ENCODE assay signal across 26 mouse cellular contexts in the genomic region with DNA sequence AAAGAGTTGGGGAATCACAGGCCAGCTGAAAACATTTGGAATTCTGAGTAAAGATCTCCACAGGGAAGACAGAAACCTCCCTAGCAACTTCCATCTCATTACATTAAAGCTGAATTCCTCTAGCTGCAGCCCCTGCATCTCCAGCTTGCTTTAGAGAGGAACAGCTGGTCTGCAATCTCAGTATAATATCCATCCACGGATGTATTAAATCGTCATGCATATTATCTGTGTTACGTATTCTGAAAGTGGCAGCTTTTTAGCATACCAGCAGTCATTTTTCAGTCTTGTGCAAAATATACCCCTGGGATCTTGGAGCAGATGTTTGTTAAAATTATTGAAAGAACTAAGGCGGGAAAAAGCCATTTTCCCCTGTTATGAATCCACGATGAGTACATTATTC.
DNase-seq lines count a peak whose midpoint lies in the region; ATAC-seq and TF ChIP-seq lines count a peak whose summit lies in the region.
"Had no signal": no experiment of that assay in that cellular context is flagged by ENCODE, and none has a peak within 500 bp of the region (broad histone marks: within the 10 kb centered on the region; RNA-seq: fewer than 3 reads in every experiment).

No protein-coding gene starts in this region.

- no peaks in the 10 kb centered on the region for H3K27me3 ChIP-seq in midbrain, embryonic 11.5 days (ENCODE audit: control insufficient read depth, insufficient read depth, low read length)
- no peaks in the 10 kb centered on the region for H3K27me3 ChIP-seq in midbrain, embryonic 13.5 days
- no peaks in the 10 kb centered on the region for H3K27me3 ChIP-seq in midbrain, postnatal 0 days (ENCODE audit: insufficient read depth, low read length)
- no peaks in the 10 kb centered on the region for H3K27me3 ChIP-seq in neural tube, embryonic 15.5 days (replicated peaks)
- H3K27me3 ChIP-seq: heart, embryonic 12.5 days; hindbrain, embryonic 15.5 days; intestine, embryonic 15.5 days; liver, embryonic 15.5 days; lung, embryonic 15.5 days; midbrain, embryonic 12.5 days; stomach, embryonic 15.5 days had no signal

- ATAC-seq in frontal cortex, adult (ENCODE audit: low TSS enrichment) = peak; percentile 38; the same call in 1 of the 2 replicates
- ATAC-seq in midbrain, embryonic 11.5 days (ENCODE audit: low FRiP score) = no peak
- no peak for ATAC-seq in midbrain, embryonic 13.5 days
- ATAC-seq in midbrain, postnatal 0 days (ENCODE audit: low FRiP score) = no peak
- peak; percentile 47; the same call in 1 of the 2 replicates for ATAC-seq in neural tube, embryonic 15.5 days (ENCODE audit: low FRiP score)
- ATAC-seq: activated CD4-positive, CD25-positive, alpha-beta regulatory T cell, adult 4 months; intestine, embryonic 15.5 days had no signal

- 77% methylated on average over 5 of the region's 5 CpGs for WGBS in midbrain, embryonic 11.5 days
- 64% methylated on average over 5 of the region's 5 CpGs for WGBS in midbrain, embryonic 13.5 days
- WGBS in midbrain, postnatal 0 days = 34% methylated on average over 5 of the region's 5 CpGs
- WGBS in neural tube, embryonic 15.5 days = 36% methylated on average over 5 of the region's 5 CpGs

- no peaks in the 10 kb centered on the region for H3K9me3 ChIP-seq in midbrain, embryonic 11.5 days (ENCODE audit: control insufficient read depth, low read length)
- H3K9me3 ChIP-seq in midbrain, embryonic 13.5 days = no peaks in the 10 kb centered on the region
- H3K9me3 ChIP-seq in midbrain, postnatal 0 days (ENCODE audit: low read length) = no peaks in the 10 kb centered on the region
- no peaks in the 10 kb centered on the region for H3K9me3 ChIP-seq in neural tube, embryonic 15.5 days (replicated peaks)
- H3K9me3 ChIP-seq: heart, embryonic 12.5 days; hindbrain, embryonic 15.5 days; intestine, embryonic 15.5 days; liver, embryonic 15.5 days; lung, embryonic 15.5 days; midbrain, embryonic 12.5 days; stomach, embryonic 15.5 days had no signal

- no peak overlapping the region for H3K4me3 ChIP-seq in midbrain, embryonic 11.5 days (ENCODE audit: low read depth, low read length)
- no peak overlapping the region for H3K4me3 ChIP-seq in midbrain, embryonic 13.5 days (replicated peaks)
- no peak overlapping the region for H3K4me3 ChIP-seq in midbrain, postnatal 0 days (ENCODE audit: low read depth, low read length)
- no peak overlapping the region for H3K4me3 ChIP-seq in neural tube, embryonic 15.5 days (replicated peaks)
- H3K4me3 ChIP-seq: gastrocnemius, adult 2 months; heart, adult 2 months; heart, embryonic 12.5 days; hindbrain, embryonic 15.5 days; intestine, embryonic 15.5 days; liver, embryonic 15.5 days; lung, embryonic 15.5 days; midbrain, embryonic 12.5 days; myocyte; stomach, embryonic 15.5 days had no signal

- no peak overlapping the region for H3K4me2 ChIP-seq in midbrain, embryonic 11.5 days
- H3K4me2 ChIP-seq in midbrain, embryonic 13.5 days (replicated peaks) = no peak overlapping the region
- no peak overlapping the region for H3K4me2 ChIP-seq in midbrain, postnatal 0 days (ENCODE audit: low read depth, low read length, poor library complexity, severe bottlenecking)
- H3K4me2 ChIP-seq in neural tube, embryonic 15.5 days = no peak overlapping the region
- H3K4me2 ChIP-seq: heart, embryonic 12.5 days; hindbrain, embryonic 15.5 days; intestine, embryonic 15.5 days; liver, embryonic 15.5 days; lung, embryonic 15.5 days; midbrain, embryonic 12.5 days; stomach, embryonic 15.5 days had no signal

- no peak for TF ChIP-seq CTCF in midbrain, postnatal 0 days (IDR thresholded peaks at IDR 0.05)

- no peak for DNase-seq in frontal cortex, postnatal 36 days (ENCODE audit: low spot score in 2 of 2)
- peak; percentile 53 for DNase-seq in midbrain, embryonic 11.5 days (ENCODE audit: low spot score, missing footprints)
- DNase-seq in midbrain, postnatal 0 days (ENCODE audit: low spot score) = peak; percentile 18
- DNase-seq: adrenal gland, adult 2 months; adrenal gland, postnatal 36 days; B cell, adult 2 months; cerebellum, adult 2 months; cerebellum, postnatal 14 days; gastrocnemius, adult 2 months; gastrocnemius, postnatal 36 days; heart, adult 2 months; heart, postnatal 4 days; kidney, adult 2 months; right cerebral cortex, postnatal 25 days had no signal

- H3K9ac ChIP-seq in midbrain, embryonic 11.5 days (ENCODE audit: low read length) = no peak overlapping the region
- no peak overlapping the region for H3K9ac ChIP-seq in midbrain, embryonic 13.5 days (replicated peaks)
- H3K9ac ChIP-seq in midbrain, postnatal 0 days (replicated peaks; ENCODE audit: low read length, poor library complexity, severe bottlenecking) = no peak overlapping the region
- no peak overlapping the region for H3K9ac ChIP-seq in neural tube, embryonic 15.5 days (replicated peaks)
- H3K9ac ChIP-seq: heart, embryonic 12.5 days; hindbrain, embryonic 15.5 days; intestine, embryonic 15.5 days; liver, embryonic 15.5 days; lung, embryonic 15.5 days; midbrain, embryonic 12.5 days; stomach, embryonic 15.5 days had no signal

- no peaks in the 10 kb centered on the region for H3K36me3 ChIP-seq in midbrain, embryonic 11.5 days (ENCODE audit: control insufficient read depth, insufficient read depth, low read length)
- H3K36me3 ChIP-seq in midbrain, embryonic 13.5 days = no peaks in the 10 kb centered on the region
- no peaks in the 10 kb centered on the region for H3K36me3 ChIP-seq in midbrain, postnatal 0 days (ENCODE audit: insufficient read depth, low read length)
- H3K36me3 ChIP-seq in neural tube, embryonic 15.5 days = no peaks in the 10 kb centered on the region
- H3K36me3 ChIP-seq: heart, embryonic 12.5 days; hindbrain, embryonic 15.5 days; intestine, embryonic 15.5 days; liver, embryonic 15.5 days; lung, embryonic 15.5 days; midbrain, embryonic 12.5 days; stomach, embryonic 15.5 days had no signal

- no peaks in the 10 kb centered on the region for H3K4me1 ChIP-seq in midbrain, embryonic 11.5 days (ENCODE audit: control insufficient read depth, insufficient read depth, low read length)
- H3K4me1 ChIP-seq in midbrain, embryonic 13.5 days (replicated peaks) = no peaks in the 10 kb centered on the region; the same call in 1 of the 2 replicates
- no peaks in the 10 kb centered on the region; the same call in 1 of the 2 replicates for H3K4me1 ChIP-seq in midbrain, postnatal 0 days (ENCODE audit: insufficient read depth, low read length)
- H3K4me1 ChIP-seq in neural tube, embryonic 15.5 days = peaks cover 4% of the 10 kb centered on the region; the same call in 1 of the 2 replicates
- H3K4me1 ChIP-seq: intestine, embryonic 15.5 days; liver, embryonic 15.5 days; lung, embryonic 15.5 days; midbrain, embryonic 12.5 days; stomach, embryonic 15.5 days had no signal

- no peak overlapping the region for H3K27ac ChIP-seq in midbrain, embryonic 11.5 days (ENCODE audit: low read depth, low read length)
- H3K27ac ChIP-seq in midbrain, embryonic 13.5 days = no peak overlapping the region
- no peak overlapping the region for H3K27ac ChIP-seq in midbrain, postnatal 0 days (ENCODE audit: low read depth, low read length)
- no peak overlapping the region for H3K27ac ChIP-seq in neural tube, embryonic 15.5 days (replicated peaks)
- H3K27ac ChIP-seq: gastrocnemius, adult 2 months; heart, adult 2 months; hindbrain, embryonic 15.5 days; intestine, embryonic 15.5 days; liver, embryonic 15.5 days; lung, embryonic 15.5 days; midbrain, embryonic 12.5 days; stomach, embryonic 15.5 days had no signal

Comparison
In these comparisons a context has a peak if more than half of its experiments do, and no peak if none do; other contexts are left out.
1. ATAC-seq: peak in frontal cortex, adult (single experiment) and neural tube, embryonic 15.5 days (single experiment); none in midbrain, embryonic 11.5 days (single experiment), midbrain, embryonic 13.5 days (single experiment) and midbrain, postnatal 0 days (single experiment).
2. DNase-seq: peak in midbrain, embryonic 11.5 days (single experiment) and midbrain, postnatal 0 days (single experiment); none in frontal cortex, postnatal 36 days (0 of 2).